Mouse (Mus musculus) mouse trophoblast stem cell (cell line): ENCODE results near the gene Pcsk7.

ENCODE experiments used
- in situ Hi-C, 2 experiments: fragments of 300-500 bp; cut with MseI, MboI; formaldehyde crosslinking; loops; 2 replicates in 1 of 2; 3 replicates in 1 of 2; pipeline ENCODE4 v1.15.1; 2025

Gene Pcsk7

GRCm38 (mm10) chr9:45906355-45907077 is at the start of gene Pcsk7, which contains the start of gene Rnf214:
TSS of gene Pcsk7 (plus strand) at chr9:45906497.
TSS of gene Rnf214 (minus strand) at chr9:45906911.
- in situ Hi-C loops = no loop called here

- in situ Hi-C loops = no loop called here
Observed at GRCm38 (mm10) chr9:45859364-45859763, 46.9 kb upstream of the Pcsk7 start.

- in situ Hi-C loops = no loop called here
Observed at GRCm38 (mm10) chr9:45861813-45862212, 44.5 kb upstream of the Pcsk7 start.

- in situ Hi-C loops = no loop called here
Observed at GRCm38 (mm10) chr9:45869181-45869580, 37.1 kb upstream of the Pcsk7 start.

GRCm38 (mm10) chr9:45870265-45870664 is 36.0 kb upstream of the Pcsk7 start:
- in situ Hi-C loops = no loop called here

- in situ Hi-C loops = no loop called here
Observed at GRCm38 (mm10) chr9:45877928-45878327, 28.4 kb upstream of the Pcsk7 start.

- in situ Hi-C loops = no loop called here
Observed at GRCm38 (mm10) chr9:45893681-45894080, 12.6 kb upstream of the Pcsk7 start.

GRCm38 (mm10) chr9:45905196-45905595 is 1.1 kb upstream of the Pcsk7 start:
- in situ Hi-C loops = no loop called here

- in situ Hi-C loops = no loop called here
Observed at GRCm38 (mm10) chr9:45905811-45906237, 473 bp upstream of the Pcsk7 start.

- in situ Hi-C loops = no loop called here
Observed at GRCm38 (mm10) chr9:45907078-45907428, 756 bp downstream of the Pcsk7 start.

- in situ Hi-C loops = no loop called here
Observed at GRCm38 (mm10) chr9:45910995-45911394, 4.7 kb downstream of the Pcsk7 start.

- in situ Hi-C loops = no loop called here
Observed at GRCm38 (mm10) chr9:45911673-45912072, 5.4 kb downstream of the Pcsk7 start.

GRCm38 (mm10) chr9:45915659-45916058 is 9.4 kb downstream of the Pcsk7 start:
- in situ Hi-C loops = no loop called here

- in situ Hi-C loops = no loop called here
Observed at GRCm38 (mm10) chr9:45917041-45917934, 11.0 kb downstream of the Pcsk7 start.

GRCm38 (mm10) chr9:45919895-45920294 is 13.6 kb downstream of the Pcsk7 start:
- in situ Hi-C loops = no loop called here

GRCm38 (mm10) chr9:45929285-45929684 is 23.0 kb downstream of the Pcsk7 start:
- in situ Hi-C loops = no loop called here

GRCm38 (mm10) chr9:45931958-45932357 is 25.7 kb downstream of the Pcsk7 start:
- in situ Hi-C loops = no loop called here

- in situ Hi-C loops = no loop called here
Observed at GRCm38 (mm10) chr9:45932571-45933415, 26.5 kb downstream of the Pcsk7 start.

- in situ Hi-C loops = no loop called here
Observed at GRCm38 (mm10) chr9:45935628-45936210, 29.4 kb downstream of the Pcsk7 start, which contains the start of gene Tagln. TSS of gene Tagln (minus strand) at chr9:45936058.

- in situ Hi-C loops = no loop called here
Observed at GRCm38 (mm10) chr9:45936883-45937282, 30.6 kb downstream of the Pcsk7 start.

GRCm38 (mm10) chr9:45938088-45938487 is 31.8 kb downstream of the Pcsk7 start:
- in situ Hi-C loops = no loop called here
